Mouse (Mus musculus) ovary, postnatal 10 days (tissue): ENCODE data around the gene Lnpep.

Experiments
- DNase-seq: peaks from one replicate; pipeline ENCODE4 v3.0.0; 2022; ENCODE audit warnings: low spot score

Gene Lnpep

GRCm38 (mm10) chr17:17491622-17492001, 133.2 kb downstream of the Lnpep start:
- DNase-seq = no peak

GRCm38 (mm10) chr17:17490820-17491621, 133.8 kb downstream of the Lnpep start:
- DNase-seq = peak; percentile 1

- no peak for DNase-seq
Observed at GRCm38 (mm10) chr17:17485789-17486188, 139.1 kb downstream of the Lnpep start.
